Mouse (Mus musculus) fat pad, adult 2 months (tissue): ENCODE measurements around the gene Cr1l.

Experiments
- DNase-seq: peaks from one replicate; pipeline ENCODE4 v3.0.0-alpha.2; 2011; ENCODE audit warnings: low read depth, low spot score; ENCODE audit errors: extremely low read depth

Gene Cr1l

GRCm38 (mm10) chr1:195130953-195131674 lies at the start of gene Cr1l:
Gene Cr1l, minus strand, starts transcription at chr1:195131586.
- peak; percentile 37 for DNase-seq

- DNase-seq = no peak
Measured at GRCm38 (mm10) chr1:195175980-195176931, 44.9 kb upstream of the Cr1l start, which contains the start of gene Cr2. Gene Cr2, minus strand, starts transcription at chr1:195176716.

GRCm38 (mm10) chr1:195164996-195165755 lies 33.8 kb upstream of the Cr1l start:
- no peak for DNase-seq

GRCm38 (mm10) chr1:195132070-195132469 lies 684 bp upstream of the Cr1l start:
- DNase-seq = no peak

- DNase-seq = no peak
Measured at GRCm38 (mm10) chr1:195131675-195132015, 259 bp upstream of the Cr1l start.

GRCm38 (mm10) chr1:195130479-195130878 lies 907 bp downstream of the Cr1l start:
- DNase-seq = no peak

- no peak for DNase-seq
Measured at GRCm38 (mm10) chr1:195129867-195130266, 1.5 kb downstream of the Cr1l start.

GRCm38 (mm10) chr1:195114414-195114813 lies 17.0 kb downstream of the Cr1l start:
- DNase-seq = no peak

GRCm38 (mm10) chr1:195113621-195114020 lies 17.8 kb downstream of the Cr1l start:
- DNase-seq = no peak

- DNase-seq = no peak
Measured at GRCm38 (mm10) chr1:195100693-195101092, 30.7 kb downstream of the Cr1l start.

- DNase-seq = no peak
Measured at GRCm38 (mm10) chr1:195098004-195098403, 33.4 kb downstream of the Cr1l start.

- peak; percentile 16 for DNase-seq
Measured at GRCm38 (mm10) chr1:195092220-195092720, 39.1 kb downstream of the Cr1l start, which contains the start of gene Cd46. Gene Cd46, minus strand, starts transcription at chr1:195092249.

GRCm38 (mm10) chr1:195091699-195092219 lies 39.6 kb downstream of the Cr1l start:
- peak; percentile 5 for DNase-seq

- no peak for DNase-seq
Measured at GRCm38 (mm10) chr1:195082142-195082541, 49.2 kb downstream of the Cr1l start.
